Mouse (Mus musculus): ENCODE results near the gene Fam189a1.

Fam189a1 gene

GRCm38 (mm10) chr7:64725967-64726695 is 430.2 kb downstream of the Fam189a1 start:
- DNase-seq = no peak

GRCm38 (mm10) chr7:64724409-64724808 is 432.0 kb downstream of the Fam189a1 start:
- no peak for DNase-seq

DNA sequence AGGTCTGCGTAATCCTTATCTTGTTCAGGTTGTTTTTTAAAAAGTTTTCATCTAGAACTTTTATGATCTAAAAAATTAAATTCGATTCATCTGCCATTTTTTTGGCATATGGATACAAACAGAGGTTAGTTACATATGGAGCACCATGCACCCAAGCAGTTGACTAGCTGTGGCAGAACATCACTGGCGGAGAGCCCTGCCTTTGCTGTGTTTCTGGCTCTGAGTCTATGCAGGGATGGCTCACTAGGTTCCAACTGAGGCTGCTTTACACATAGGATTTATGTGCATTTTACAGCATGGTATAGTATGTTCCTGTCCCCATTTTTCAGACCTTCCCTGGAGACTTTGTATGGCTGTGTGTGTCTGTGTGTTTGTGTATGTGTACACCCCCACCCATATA is 433.1 kb downstream of the Fam189a1 start:
- DNase-seq = no peak

GRCm38 (mm10) chr7:64716286-64716685 is 440.1 kb downstream of the Fam189a1 start:
- DNase-seq = no peak

DNA sequence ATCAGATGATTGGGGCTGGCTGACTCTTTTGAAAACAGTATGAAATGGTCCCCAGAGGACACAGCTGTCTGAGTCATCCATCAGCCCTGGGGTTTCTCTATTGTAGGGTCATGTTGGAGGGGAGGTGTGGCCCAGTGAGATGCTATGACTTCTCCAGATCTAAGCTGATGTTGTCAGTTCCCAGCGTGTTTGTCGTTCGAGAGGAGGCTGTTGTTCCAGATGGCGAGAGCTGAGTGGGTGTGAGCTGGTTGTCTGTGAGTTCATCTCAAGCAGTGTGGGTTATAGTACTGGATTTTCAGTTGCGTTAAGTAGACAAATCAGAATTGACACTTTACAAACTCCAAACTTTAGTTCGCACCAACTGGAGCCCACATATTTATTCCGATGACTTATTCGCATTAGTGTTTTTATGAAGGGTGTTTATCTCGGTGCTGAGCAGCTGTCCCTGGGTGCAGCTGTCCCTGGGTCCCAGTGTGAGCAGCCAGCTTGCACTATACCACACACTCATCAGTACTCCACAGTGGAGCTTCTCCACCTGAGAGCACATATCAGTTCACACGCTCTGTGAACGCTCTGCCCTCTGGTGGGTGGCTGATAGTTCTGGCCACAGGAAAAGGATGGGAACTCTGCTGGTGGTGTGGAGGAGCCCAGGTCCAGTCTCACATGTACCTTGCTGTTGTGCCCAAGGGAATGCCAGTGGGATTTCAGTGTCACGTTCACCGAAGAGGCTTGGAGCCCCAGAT is 446.7 kb downstream of the Fam189a1 start:
- DNase-seq = no peak

GRCm38 (mm10) chr7:64708176-64708575 is 448.2 kb downstream of the Fam189a1 start:
- DNase-seq = no peak

All from lung, adult 18-20 months (tissue).